Mouse (Mus musculus) liver, embryonic 18 days (tissue): ENCODE results near the gene Gm10959. TPM values are rescaled to one million over a fixed set of nuclear protein-coding genes. Genes with fewer than 3 reads are reported as not detected.

ENCODE experiments used
- polyA plus RNA-seq: library from polyadenylated mRNA; depleted of rRNA; stranded (reverse); fragments of >200 nt; gene quantifications from 2 replicates; pipeline ENCODE4 v1.2.3, GENCODE M21; 2012; rRNA removed

The Gm10959 gene
- not detected in 2 replicates for polyA plus RNA-seq

GRCm38 (mm10) chr3:122919260-122919659 is at the start of gene Gm10959:
Gene Gm10959 (minus strand): TSS chr3:122919360.

GRCm38 (mm10) chr3:122924009-122924914 is 5.1 kb upstream of the Gm10959 start, which contains the start of gene 1810037I17Rik:
Gene 1810037I17Rik (plus strand): TSS chr3:122924203.

GRCm38 (mm10) chr3:122894772-122895171 is 24.4 kb downstream of the Gm10959 start, which contains the start of gene Fabp2:
Gene Fabp2 (plus strand): TSS chr3:122895072.

Other genes with a start within 250 kb of the Gm10959 start
- 1.4 and 1.5 TPM in 2 replicates for gene Pde5a, start 190.4 kb downstream of the Gm10959 start, polyA plus RNA-seq
- 5.9 and 13.7 TPM in 2 replicates for gene Fabp2, start 24.3 kb downstream of the Gm10959 start, polyA plus RNA-seq
- gene 1810037I17Rik, start 4.8 kb upstream of the Gm10959 start, polyA plus RNA-seq = 37.0 TPM in 2 replicates
- gene Usp53, start 65.2 kb upstream of the Gm10959 start, polyA plus RNA-seq = 1.3 and 1.4 TPM in 2 replicates
- 0.12 TPM in 1 of 2 replicates, not detected in the other for gene Myoz2, start 115.7 kb upstream of the Gm10959 start, polyA plus RNA-seq